Mouse (Mus musculus): Measurements from ENCODE around the gene Atg13. TPM values are rescaled to one million over a fixed set of nuclear protein-coding genes. Genes with fewer than 3 reads are reported as not detected.
"Not testable (repeated sequence)": the region's sequence is repeated elsewhere in the genome, so short reads cannot be mapped to it uniquely, and the experiment has no call there.

Atg13 gene
- 20.5 and 22.3 TPM in 2 replicates for polyA plus RNA-seq (2016; fragmentation: Nextera tagmentation; extraction: Ambion mirVana)

- Histone ChIP-seq H3K4me1 (peaks cover 19% of the 10 kb centered on the region), H3K27ac (peak within 1 kb of the TSS; percentile 95), H3K9me3 (no peaks in the 10 kb centered on the region), H3K36me3 (no peaks in the 10 kb centered on the region), H3K4me3 (peak within 1 kb of the TSS; percentile 88), H3K27me3 (ENCODE audit: insufficient read depth, poor library complexity, severe bottlenecking) (no peaks in the 10 kb centered on the region)
- DNase-seq (ENCODE audit: low spot score) = peak; percentile 95
- WGBS = under 1% methylated on average over 66 of the region's 66 CpGs
Observed at GRCm38 (mm10) chr2:91710272-91711234, at the start of gene Atg13, which contains the start of gene Harbi1. Gene Atg13, minus strand, starts transcription at chr2:91710576. Gene Harbi1, plus strand, starts transcription at chr2:91710852.

DNA sequence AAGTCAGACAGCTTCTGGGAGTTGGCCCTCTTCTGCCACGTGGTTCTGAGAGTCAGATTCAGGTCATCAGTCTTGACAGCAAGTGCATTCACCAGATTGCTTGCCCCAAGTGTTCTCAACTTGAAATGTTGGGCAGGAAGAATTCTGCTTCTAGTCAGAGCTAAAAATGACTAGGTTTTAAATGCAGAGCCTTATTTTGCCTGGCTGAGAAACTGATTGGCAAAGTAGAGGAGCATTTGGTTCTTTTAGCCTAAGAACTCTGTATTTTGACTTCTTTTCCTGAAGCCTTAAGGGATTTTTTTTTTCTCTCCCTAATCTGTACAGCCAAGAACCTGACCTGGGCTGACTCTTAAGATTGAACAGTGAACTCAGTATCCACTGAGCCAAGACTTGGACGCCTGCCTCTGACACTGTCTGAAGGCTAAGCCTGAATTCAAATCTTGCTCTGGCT is 39.5 kb upstream of the Atg13 start:
- Histone ChIP-seq H3K27ac (no peak overlapping the region), H3K27me3 (ENCODE audit: insufficient read depth, poor library complexity, severe bottlenecking) (no peaks in the 10 kb centered on the region), H3K4me1 (peaks cover 8% of the 10 kb centered on the region; the same call in 1 of the 2 replicates), H3K36me3 (no peaks in the 10 kb centered on the region), H3K9me3 (no peaks in the 10 kb centered on the region), H3K4me3 (no peak overlapping the region)
- no peak for DNase-seq (ENCODE audit: low spot score)
- 55% methylated on average over 2 of the region's 2 CpGs for WGBS

- no peak overlapping the region for H3K4me3 ChIP-seq
- no peak overlapping the region for H3K27ac ChIP-seq
- H3K4me1 ChIP-seq = peaks cover 2% of the 10 kb centered on the region; the same call in 1 of the 2 replicates
- no peak for DNase-seq (ENCODE audit: low spot score)
- 86% methylated on average over 5 of the region's 5 CpGs for WGBS
- no peaks in the 10 kb centered on the region for H3K27me3 ChIP-seq (ENCODE audit: insufficient read depth, poor library complexity, severe bottlenecking)
- H3K9me3 ChIP-seq = no peaks in the 10 kb centered on the region
- H3K36me3 ChIP-seq = peaks cover 3% of the 10 kb centered on the region; the same call in 1 of the 2 replicates
Observed at GRCm38 (mm10) chr2:91744686-91745085, 34.3 kb upstream of the Atg13 start.

DNA sequence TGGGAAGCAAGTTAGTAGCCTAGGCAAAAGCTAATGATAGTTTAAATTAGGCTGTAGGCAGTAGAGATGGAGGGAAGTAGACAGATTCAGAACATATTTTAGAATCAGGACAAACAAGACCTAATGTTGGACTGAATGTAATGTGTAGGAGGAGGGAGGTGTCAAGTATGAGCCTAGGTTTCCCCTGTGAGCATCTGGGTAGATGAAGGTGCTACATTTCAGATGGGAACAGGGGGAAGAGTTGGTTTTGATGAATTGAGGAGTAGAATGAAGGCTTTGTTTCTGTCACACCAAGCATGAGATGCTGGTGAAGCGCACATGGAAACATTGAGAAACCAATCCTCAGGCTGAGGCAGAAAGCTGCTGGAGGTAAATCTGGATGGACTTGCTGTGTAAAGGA is 29.2 kb upstream of the Atg13 start:
- WGBS = 94% methylated on average over 1 of the region's 1 CpGs
- H3K27me3 ChIP-seq (ENCODE audit: insufficient read depth, poor library complexity, severe bottlenecking) = no peaks in the 10 kb centered on the region
- H3K27ac ChIP-seq = no peak overlapping the region
- no peak overlapping the region for H3K4me3 ChIP-seq
- peaks cover 3% of the 10 kb centered on the region; the same call in 1 of the 2 replicates for H3K36me3 ChIP-seq
- no peak for DNase-seq (ENCODE audit: low spot score)
- H3K9me3 ChIP-seq = no peaks in the 10 kb centered on the region
- H3K4me1 ChIP-seq = no peaks in the 10 kb centered on the region

GRCm38 (mm10) chr2:91735221-91735620 is 24.8 kb upstream of the Atg13 start:
- WGBS = 91% methylated on average over 5 of the region's 5 CpGs
- Histone ChIP-seq H3K4me1 (no peaks in the 10 kb centered on the region), H3K9me3 (no peaks in the 10 kb centered on the region), H3K27ac (no peak overlapping the region), H3K27me3 (ENCODE audit: insufficient read depth, poor library complexity, severe bottlenecking) (no peaks in the 10 kb centered on the region), H3K4me3 (no peak overlapping the region), H3K36me3 (0 out of 2 replicates have a peak, but pooled peaks cover 3% of the 10 kb centered on the region)
- DNase-seq (ENCODE audit: low spot score) = no peak

DNA sequence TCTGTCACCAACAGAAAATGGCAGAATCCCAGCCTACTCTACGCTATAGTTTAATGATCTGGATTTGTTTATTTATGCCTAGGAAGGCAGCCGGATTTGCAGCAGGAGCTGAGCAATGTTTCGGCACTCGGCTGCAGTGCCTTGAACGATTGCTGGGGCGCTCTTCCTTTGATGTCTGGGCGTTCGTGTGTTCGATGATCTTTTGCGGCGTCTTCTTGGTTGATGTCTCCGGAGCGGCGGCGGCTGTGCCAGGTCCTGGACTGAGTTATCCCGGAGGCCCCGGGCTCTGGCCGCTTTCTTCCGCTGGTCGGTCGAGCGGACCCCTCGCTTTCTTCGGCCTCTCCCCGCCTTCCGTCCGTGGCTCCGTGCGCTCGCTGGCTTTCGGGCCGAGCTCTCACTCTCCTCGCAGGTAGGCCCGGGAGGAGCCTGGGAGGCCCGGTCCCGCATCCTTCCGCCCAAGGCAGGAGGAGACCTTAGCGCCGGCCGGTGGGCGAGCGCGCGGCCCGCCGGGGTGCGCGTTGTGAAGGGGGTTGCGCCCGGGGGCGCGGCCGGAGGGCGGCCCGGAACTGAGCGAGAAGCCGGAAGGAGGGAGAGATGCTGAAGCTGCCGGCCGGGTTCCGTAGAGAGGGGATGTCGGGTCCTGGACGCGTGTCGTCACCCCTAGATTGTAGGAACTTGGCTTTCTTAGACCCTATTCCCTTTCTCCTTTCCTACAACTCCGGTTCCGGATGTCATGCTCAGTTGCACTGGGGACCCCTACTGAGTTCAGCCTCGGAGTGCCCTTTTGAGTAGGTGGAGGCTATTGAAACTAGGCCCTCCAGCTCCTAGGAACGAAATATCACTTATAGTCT is 19.8 kb upstream of the Atg13 start, which contains the start of gene Ambra1:
TSS of gene Ambra1 (plus strand) at position 164 of the 851 bp plus-strand sequence.
- H3K4me1 ChIP-seq = no peaks in the 10 kb centered on the region
- H3K27me3 ChIP-seq (ENCODE audit: insufficient read depth, poor library complexity, severe bottlenecking) = no peaks in the 10 kb centered on the region
- WGBS = under 1% methylated on average over 68 of the region's 68 CpGs
- H3K27ac ChIP-seq = peak within 1 kb of the TSS; percentile 98
- no peaks in the 10 kb centered on the region for H3K9me3 ChIP-seq
- H3K36me3 ChIP-seq = 0 out of 2 replicates have a peak, but pooled peaks cover 3% of the 10 kb centered on the region
- H3K4me3 ChIP-seq = peak within 1 kb of the TSS; percentile 100
- peak; percentile 94 for DNase-seq (ENCODE audit: low spot score)

DNA sequence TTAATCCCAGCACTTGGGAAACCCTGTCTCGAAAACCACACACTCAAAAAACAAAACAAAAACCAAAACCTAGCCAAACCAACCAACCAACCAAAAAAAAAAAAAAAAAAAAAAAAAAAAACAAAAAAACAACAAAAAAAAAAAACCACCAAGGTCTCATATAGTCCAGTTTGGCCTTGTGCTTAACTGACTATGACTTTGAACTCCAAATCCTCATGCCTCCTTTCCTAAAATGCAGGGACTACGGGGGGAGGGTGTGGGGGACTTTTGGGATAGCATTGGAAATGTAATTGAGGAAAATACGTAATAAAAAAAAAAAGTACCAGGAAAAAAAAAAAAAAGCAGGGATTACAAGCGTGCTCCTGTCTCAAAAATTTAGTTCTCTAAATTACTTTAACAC is 19.2 kb upstream of the Atg13 start:
- Histone ChIP-seq H3K9me3 (no peaks in the 10 kb centered on the region), H3K36me3 (0 out of 2 replicates have a peak, but pooled peaks cover 3% of the 10 kb centered on the region), H3K4me3 (peak overlapping the region; percentile 100), H3K4me1 (no peaks in the 10 kb centered on the region), H3K27me3 (ENCODE audit: insufficient read depth, poor library complexity, severe bottlenecking) (no peaks in the 10 kb centered on the region), H3K27ac (peak overlapping the region; percentile 98)
- WGBS = 25% methylated on average over 4 of the region's 4 CpGs
- no peak for DNase-seq (ENCODE audit: low spot score)

DNA sequence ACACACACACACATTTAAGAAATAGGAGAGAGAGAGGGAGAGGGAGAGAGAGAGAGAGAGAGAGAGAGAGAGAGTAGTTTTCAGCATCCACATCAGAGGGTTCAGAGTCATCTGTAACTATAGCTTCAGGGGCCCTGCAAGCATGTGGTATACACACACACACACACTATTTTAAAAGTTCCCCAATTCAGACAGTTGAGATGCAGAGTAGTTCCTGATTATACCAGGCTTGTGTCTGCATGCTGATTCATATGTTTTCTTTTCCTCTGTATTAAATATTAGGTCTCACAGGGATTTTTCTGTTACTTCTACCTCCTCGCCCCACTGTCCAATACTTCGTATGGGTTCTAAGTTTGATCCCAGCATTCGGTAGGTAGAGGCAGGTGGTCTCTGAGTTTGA is 16.6 kb upstream of the Atg13 start:
- 74% methylated on average over 3 of the region's 3 CpGs for WGBS
- Histone ChIP-seq H3K27me3 (ENCODE audit: insufficient read depth, poor library complexity, severe bottlenecking) (no peaks in the 10 kb centered on the region), H3K27ac (no peak overlapping the region), H3K9me3 (no peaks in the 10 kb centered on the region), H3K4me1 (no peaks in the 10 kb centered on the region), H3K4me3 (no peak overlapping the region), H3K36me3 (no peaks in the 10 kb centered on the region)
- DNase-seq (ENCODE audit: low spot score) = no peak

DNA sequence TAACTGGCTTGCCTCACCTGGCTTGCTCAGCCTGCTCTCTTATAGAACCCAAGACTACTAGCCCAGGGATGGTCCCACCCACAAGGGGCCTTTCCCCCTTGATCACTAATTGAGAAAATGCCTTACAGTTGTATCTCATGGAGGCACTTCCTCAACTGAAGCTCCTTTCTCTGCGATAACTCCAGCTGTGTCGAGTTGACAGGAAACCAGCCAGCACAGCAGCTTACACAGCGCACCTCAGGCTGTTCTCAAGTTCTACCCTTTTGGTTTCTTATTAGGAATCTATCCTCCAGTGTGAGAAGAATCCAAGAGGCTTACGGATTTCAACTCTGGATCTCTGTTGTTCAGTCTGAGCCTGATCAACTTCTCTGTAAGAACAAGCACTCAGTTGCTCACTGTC is 15.1 kb upstream of the Atg13 start:
- H3K4me1 ChIP-seq; H3K36me3 ChIP-seq; H3K27ac ChIP-seq; H3K9me3 ChIP-seq; H3K4me3 ChIP-seq; H3K27me3 ChIP-seq (ENCODE audit: insufficient read depth, poor library complexity, severe bottlenecking): not testable (repeated sequence)
- 44% methylated on average over 4 of the region's 4 CpGs for WGBS
- peak; percentile 25 for DNase-seq (ENCODE audit: low spot score)

- no peaks in the 10 kb centered on the region for H3K9me3 ChIP-seq
Observed at GRCm38 (mm10) chr2:91724716-91725115, 14.3 kb upstream of the Atg13 start.

GRCm38 (mm10) chr2:91723951-91724350 is 13.6 kb upstream of the Atg13 start:
- H3K27me3 ChIP-seq (ENCODE audit: insufficient read depth, poor library complexity, severe bottlenecking) = no peaks in the 10 kb centered on the region
- H3K4me3 ChIP-seq = no peak overlapping the region
- no peaks in the 10 kb centered on the region for H3K4me1 ChIP-seq
- H3K36me3 ChIP-seq = peaks cover 16% of the 10 kb centered on the region
- H3K9me3 ChIP-seq = no peaks in the 10 kb centered on the region
- no peak overlapping the region for H3K27ac ChIP-seq
- DNase-seq (ENCODE audit: low spot score) = no peak

More at GRCm38 (mm10) chr2:91724716-91725115, 14.3 kb upstream of the Atg13 start:
- no peaks in the 10 kb centered on the region for H3K27me3 ChIP-seq (ENCODE audit: insufficient read depth, poor library complexity, severe bottlenecking)
- peaks cover 13% of the 10 kb centered on the region for H3K36me3 ChIP-seq
- no peak overlapping the region for H3K4me3 ChIP-seq
- no peak overlapping the region for H3K27ac ChIP-seq
- no peak for DNase-seq (ENCODE audit: low spot score)
- no peaks in the 10 kb centered on the region for H3K4me1 ChIP-seq
- WGBS = 65% methylated on average over 2 of the region's 2 CpGs

- peak; percentile 3 for DNase-seq (ENCODE audit: low spot score)
- H3K4me1 ChIP-seq = no peaks in the 10 kb centered on the region
- H3K9me3 ChIP-seq = no peaks in the 10 kb centered on the region
- 61% methylated on average over 4 of the region's 4 CpGs for WGBS
- H3K4me3 ChIP-seq = no peak overlapping the region
- no peak overlapping the region for H3K27ac ChIP-seq
- no peaks in the 10 kb centered on the region for H3K27me3 ChIP-seq (ENCODE audit: insufficient read depth, poor library complexity, severe bottlenecking)
- H3K36me3 ChIP-seq = peaks cover 18% of the 10 kb centered on the region
Observed at GRCm38 (mm10) chr2:91723382-91723781, 13.0 kb upstream of the Atg13 start.
